ENCODE assay signal across 17 mouse cellular contexts in the genomic region with DNA sequence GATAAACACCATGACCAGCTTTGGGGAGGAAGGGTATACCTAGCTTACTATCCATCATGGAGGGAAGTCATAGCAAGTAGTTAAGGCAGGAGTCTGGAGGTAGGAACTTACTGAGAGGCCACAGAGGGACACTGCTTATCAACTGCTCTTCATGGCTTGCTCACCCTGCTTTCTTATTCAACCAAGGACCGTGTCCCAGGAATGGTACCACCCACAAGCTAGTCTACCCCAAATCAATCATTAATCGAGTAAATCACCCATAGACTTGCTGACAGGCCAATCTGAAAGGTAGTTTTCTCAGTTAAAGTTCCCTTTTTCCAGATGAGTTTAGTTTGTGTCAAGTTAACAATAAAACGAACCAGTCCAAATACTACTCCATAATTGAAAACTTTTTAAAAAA. TPM values are rescaled to one million over a fixed set of nuclear protein-coding genes. Genes with fewer than 3 reads are reported as not detected.
DNase-seq lines count a peak whose midpoint lies in the region; ATAC-seq and TF ChIP-seq lines count a peak whose summit lies in the region.
"Had no signal": no experiment of that assay in that cellular context is flagged by ENCODE, and none has a peak within 500 bp of the region (broad histone marks: within the 10 kb centered on the region; RNA-seq: fewer than 3 reads in every experiment).

No protein-coding gene starts in this region.

- no peaks in the 10 kb centered on the region for H3K27me3 ChIP-seq in kidney, embryonic 14.5 days (ENCODE audit: control insufficient read depth, insufficient read depth, low read length)
- H3K27me3 ChIP-seq in liver, embryonic 11.5 days (replicated peaks; ENCODE audit: control insufficient read depth, insufficient read depth, low read length), result no peaks in the 10 kb centered on the region
- H3K27me3 ChIP-seq in liver, embryonic 12.5 days (replicated peaks), result no peaks in the 10 kb centered on the region
- H3K27me3 ChIP-seq in kidney, embryonic 16.5 days (ENCODE audit: insufficient read depth, low read length), result no peaks in the 10 kb centered on the region
- H3K27me3 ChIP-seq in myocyte (ENCODE audit: control insufficient read depth, insufficient read depth, insufficient read length), result no peaks in the 10 kb centered on the region
- H3K27me3 ChIP-seq: forebrain, embryonic 13.5 days; heart, embryonic 12.5 days had no signal

- H3ac ChIP-seq in myocyte (ENCODE audit: control insufficient read depth, insufficient read length), result no peak overlapping the region

- H3K4me3 ChIP-seq in kidney, embryonic 14.5 days (ENCODE audit: low read length), result no peak overlapping the region
- H3K4me3 ChIP-seq in liver, embryonic 11.5 days (ENCODE audit: low read depth, low read length), result no peak overlapping the region
- no peak overlapping the region for H3K4me3 ChIP-seq in liver, embryonic 12.5 days
- no peak overlapping the region for H3K4me3 ChIP-seq in kidney, embryonic 16.5 days (ENCODE audit: low read length)
- H3K4me3 ChIP-seq in myocyte, result no peak overlapping the region
- H3K4me3 ChIP-seq: embryonic facial prominence, embryonic 10.5 days; forebrain, embryonic 13.5 days; heart, adult 2 months; heart, embryonic 12.5 days; hindbrain, embryonic 10.5 days had no signal

- WGBS in kidney, embryonic 14.5 days, result 78% methylated on average over 3 of the region's 3 CpGs
- WGBS in liver, embryonic 11.5 days, result 75% methylated on average over 3 of the region's 3 CpGs
- WGBS in liver, embryonic 12.5 days (ENCODE audit: insufficient replicate concordance), result 60% methylated on average over 3 of the region's 3 CpGs
- WGBS in kidney, embryonic 16.5 days, result 76% methylated on average over 3 of the region's 3 CpGs

- no peak for ATAC-seq in kidney, embryonic 14.5 days (ENCODE audit: low FRiP score, low TSS enrichment)
- 0 out of 2 replicates have a peak, but pooled peaks have one; percentile 26 for ATAC-seq in liver, embryonic 11.5 days (replicated peaks; ENCODE audit: low FRiP score)
- no peak for ATAC-seq in liver, embryonic 12.5 days
- peak; percentile 42; the same call in 1 of the 2 replicates for ATAC-seq in kidney, embryonic 16.5 days (ENCODE audit: low FRiP score, low TSS enrichment)
- ATAC-seq: forebrain, embryonic 13.5 days had no signal

- no peak overlapping the region for H3K4me2 ChIP-seq in kidney, embryonic 14.5 days (replicated peaks; ENCODE audit: low read depth, low read length)
- no peak overlapping the region for H3K4me2 ChIP-seq in liver, embryonic 11.5 days
- H3K4me2 ChIP-seq in liver, embryonic 12.5 days, result no peak overlapping the region
- no peak overlapping the region for H3K4me2 ChIP-seq in kidney, embryonic 16.5 days (replicated peaks; ENCODE audit: low read depth, low read length)
- H3K4me2 ChIP-seq in myocyte (ENCODE audit: low read depth), result peak overlapping the region; percentile 41
- H3K4me2 ChIP-seq: forebrain, embryonic 13.5 days; heart, embryonic 12.5 days; hindbrain, embryonic 14.5 days had no signal

- H3K27ac ChIP-seq in kidney, embryonic 14.5 days (ENCODE audit: low read depth, low read length), result no peak overlapping the region
- H3K27ac ChIP-seq in liver, embryonic 11.5 days (ENCODE audit: low read depth, low read length), result no peak overlapping the region
- H3K27ac ChIP-seq in liver, embryonic 12.5 days, result no peak overlapping the region
- H3K27ac ChIP-seq in kidney, embryonic 16.5 days (ENCODE audit: low read length), result no peak overlapping the region
- H3K27ac ChIP-seq: embryonic facial prominence, embryonic 10.5 days; forebrain, embryonic 13.5 days; heart, adult 2 months; hindbrain, embryonic 10.5 days; hindbrain, embryonic 14.5 days had no signal

- H3K4me1 ChIP-seq in kidney, embryonic 14.5 days (ENCODE audit: control insufficient read depth, insufficient read depth, low read length), result no peaks in the 10 kb centered on the region
- no peaks in the 10 kb centered on the region for H3K4me1 ChIP-seq in liver, embryonic 11.5 days (replicated peaks; ENCODE audit: control insufficient read depth, insufficient read depth, low read length)
- no peaks in the 10 kb centered on the region for H3K4me1 ChIP-seq in liver, embryonic 12.5 days
- no peaks in the 10 kb centered on the region for H3K4me1 ChIP-seq in kidney, embryonic 16.5 days (ENCODE audit: insufficient read depth, low read length)
- H3K4me1 ChIP-seq: forebrain, embryonic 13.5 days had no signal

- TF ChIP-seq POLR2A in myocyte (IDR thresholded peaks at IDR 0.05; ENCODE audit: insufficient read length, low read depth), result no peak

- intact Hi-C loops in gastrocnemius, postnatal 14 days (cut with DNase I; ENCODE audit: low total_unique reads), result no loop called here

- no peaks in the 10 kb centered on the region for H3K36me3 ChIP-seq in kidney, embryonic 14.5 days (ENCODE audit: control insufficient read depth, insufficient read depth, low read length)
- no peaks in the 10 kb centered on the region for H3K36me3 ChIP-seq in liver, embryonic 11.5 days (ENCODE audit: control insufficient read depth, insufficient read depth, low read length)
- no peaks in the 10 kb centered on the region for H3K36me3 ChIP-seq in liver, embryonic 12.5 days
- H3K36me3 ChIP-seq in kidney, embryonic 16.5 days (ENCODE audit: insufficient read depth, low read length), result no peaks in the 10 kb centered on the region
- peaks cover 46% of the 10 kb centered on the region for H3K36me3 ChIP-seq in myocyte (ENCODE audit: control insufficient read depth, insufficient read depth)
- H3K36me3 ChIP-seq: embryonic facial prominence, embryonic 10.5 days; hindbrain, embryonic 10.5 days had no signal

- no peak overlapping the region for H3K9ac ChIP-seq in kidney, embryonic 14.5 days (ENCODE audit: low read depth, low read length)
- no peak overlapping the region for H3K9ac ChIP-seq in liver, embryonic 11.5 days (ENCODE audit: low read depth, low read length)
- H3K9ac ChIP-seq in liver, embryonic 12.5 days, result no peak overlapping the region
- H3K9ac ChIP-seq in kidney, embryonic 16.5 days (replicated peaks; ENCODE audit: low read length), result no peak overlapping the region
- H3K9ac ChIP-seq: forebrain, embryonic 13.5 days; heart, embryonic 12.5 days; hindbrain, embryonic 14.5 days had no signal

- DNase-seq in kidney, adult 11 months, result peak; percentile 54
- no peak for DNase-seq in liver, embryonic 11.5 days (ENCODE audit: low spot score)
- no peak for DNase-seq in gastrocnemius, postnatal 14 days
- DNase-seq: adrenal gland, postnatal 10 days; cerebellum, adult 18-20 months; cerebellum, adult 9-11 months; cerebellum, postnatal 36 days; heart, adult 2 months had no signal

- no peaks in the 10 kb centered on the region for H3K9me3 ChIP-seq in kidney, embryonic 14.5 days (ENCODE audit: control insufficient read depth, low read length)
- H3K9me3 ChIP-seq in liver, embryonic 11.5 days (ENCODE audit: control insufficient read depth, low read length), result no peaks in the 10 kb centered on the region
- H3K9me3 ChIP-seq in liver, embryonic 12.5 days (replicated peaks), result no peaks in the 10 kb centered on the region
- no peaks in the 10 kb centered on the region for H3K9me3 ChIP-seq in kidney, embryonic 16.5 days (ENCODE audit: low read length)
- H3K9me3 ChIP-seq: embryonic facial prominence, embryonic 10.5 days; forebrain, embryonic 13.5 days; heart, embryonic 12.5 days; hindbrain, embryonic 10.5 days had no signal

- peaks cover 16% of the 10 kb centered on the region for H3K79me2 ChIP-seq in myocyte (ENCODE audit: control insufficient read depth, insufficient read depth)

TF ChIP-seq in myocyte, 11 proteins besides CTCF, POLR2A, EP300 and RAD21:
- TF ChIP-seq E2F4 (IDR thresholded peaks at IDR 0.05; ENCODE audit: insufficient read depth), result no peak
- TF ChIP-seq SRF (IDR thresholded peaks at IDR 0.05; ENCODE audit: control insufficient read depth, insufficient read length, low read depth), result no peak
- TF ChIP-seq REST (IDR thresholded peaks at IDR 0.05; ENCODE audit: insufficient read depth, insufficient read length), result no peak
- TF ChIP-seq TCF12 (IDR thresholded peaks at IDR 0.05; ENCODE audit: insufficient read depth, poor library complexity, severe bottlenecking), result no peak
- TF ChIP-seq MYOD1 (IDR thresholded peaks at IDR 0.05; ENCODE audit: control insufficient read depth in 1 of 3, insufficient read length in 2 of 3, low read depth in 2 of 3), result no peak
- no peak for TF ChIP-seq MAX (IDR thresholded peaks at IDR 0.05; ENCODE audit: low read depth)
- TF ChIP-seq CEBPB (IDR thresholded peaks at IDR 0.05; ENCODE audit: insufficient read depth, poor library complexity, severe bottlenecking), result no peak
- TF ChIP-seq TCF3 (IDR thresholded peaks at IDR 0.05; ENCODE audit: insufficient read length, low read depth), result no peak
- TF ChIP-seq POLR2AphosphoS2 (IDR thresholded peaks at IDR 0.05; ENCODE audit: insufficient read length, low read depth), result no peak
- TF ChIP-seq MYOG (IDR thresholded peaks at IDR 0.05; ENCODE audit: control insufficient read depth in 1 of 3, insufficient read depth in 1 of 3, insufficient read length in 2 of 3, low read depth in 2 of 3), result no peak
- TF ChIP-seq USF1 (IDR thresholded peaks at IDR 0.05; ENCODE audit: low read depth), result no peak

RNA-seq across cellular contexts. Expression of a gene that starts 7.1 kb away (rescaled TPM):
- 5.6 and 13.6 TPM in 2 replicates for polyA plus RNA-seq in kidney, embryonic 14.5 days (2014; fragmentation: Nextera tagmentation; extraction: Ambion mirVana)
- polyA plus RNA-seq in liver, embryonic 11.5 days (2014; fragmentation: Nextera tagmentation; extraction: Ambion mirVana), result 3.2 and 6.3 TPM in 2 replicates
- polyA plus RNA-seq in liver, embryonic 12.5 days (2016; fragmentation: Nextera tagmentation; extraction: Ambion mirVana), result 1.9 and 2.9 TPM in 2 replicates
- polyA plus RNA-seq in kidney, embryonic 16.5 days (2015; fragmentation: Nextera tagmentation; extraction: Ambion mirVana), result 10.6 and 11.8 TPM in 2 replicates
- 43.2 TPM for polyA plus RNA-seq in myocyte (2012; fragmentation: generic; extraction: Trizol)
- total RNA-seq in gastrocnemius, postnatal 14 days (2021), result 10 to 100 TPM; 26.7 to 35.0 TPM

Comparison
In these comparisons a context has a peak if more than half of its experiments do, and no peak if none do; other contexts are left out.
1. ATAC-seq: peak in liver, embryonic 11.5 days (single experiment) and kidney, embryonic 16.5 days (single experiment); none in kidney, embryonic 14.5 days (single experiment) and liver, embryonic 12.5 days (single experiment).